Mouse (Mus musculus): ENCODE measurements around the gene Dapl1. TPM values are rescaled to one million over a fixed set of nuclear protein-coding genes. Genes with fewer than 3 reads are reported as not detected.
A peak's percentile ranks its signal among the peaks of the same experiment; 100 is the strongest.

Gene Dapl1
- polyA plus RNA-seq, 1 experiment: 3.4 TPM

- H3K4me1 ChIP-seq (ENCODE audit: control insufficient read depth, insufficient read depth, insufficient read length): peaks cover 2% of the 10 kb centered on the region; the same call in 1 of the 2 replicates
- H3K4me3 ChIP-seq (ENCODE audit: extremely low read depth, insufficient read depth, insufficient read length): no peak overlapping the region
- no peaks in the 10 kb centered on the region for H3K36me3 ChIP-seq (ENCODE audit: control insufficient read depth, insufficient read depth, low read length)
- TF ChIP-seq CTCF (IDR thresholded peaks at IDR 0.05; ENCODE audit: extremely low read depth, insufficient read depth, insufficient read length, insufficient replicate concordance) (no peak), POLR2A (IDR thresholded peaks at IDR 0.05; ENCODE audit: low read depth, low read length) (no peak)
- DNase-seq (ENCODE audit: low read depth in 1 of 2, low spot score in 2 of 2): no peak
- no peak overlapping the region for H3K27ac ChIP-seq (ENCODE audit: insufficient read depth, low read length)
- 89% methylated on average over 12 of the region's 12 CpGs for WGBS
- no peaks in the 10 kb centered on the region for H3K27me3 ChIP-seq (ENCODE audit: control insufficient read depth, insufficient read depth, low read length)
Observed at GRCm38 (mm10) chr2:59463428-59464182, 20.8 kb upstream of the Dapl1 start.

DNA sequence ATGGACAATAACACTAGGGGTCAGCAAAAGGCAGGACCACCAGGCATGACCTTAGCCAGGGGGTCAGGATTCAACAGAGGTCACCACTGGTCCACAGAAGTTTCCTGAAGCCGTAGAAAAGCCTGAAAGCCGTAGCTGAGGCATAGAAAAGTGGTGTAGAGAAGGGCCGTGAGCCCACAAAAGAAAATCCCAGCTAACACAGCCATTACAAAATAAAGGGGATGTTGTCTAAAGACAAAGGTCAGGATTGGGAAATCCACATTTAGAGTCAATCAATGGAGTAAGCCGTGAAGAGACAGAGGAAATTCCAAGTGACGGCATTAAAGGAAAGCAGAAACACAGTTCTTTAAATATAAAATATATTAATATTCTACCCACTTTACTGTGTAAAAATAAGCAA, 18.8 kb upstream of the Dapl1 start:
- no peaks in the 10 kb centered on the region for H3K27me3 ChIP-seq (ENCODE audit: control insufficient read depth, insufficient read depth, low read length)
- DNase-seq (ENCODE audit: low read depth in 1 of 2, low spot score in 2 of 2): no peak
- H3K27ac ChIP-seq (ENCODE audit: insufficient read depth, low read length): no peak overlapping the region
- H3K4me1 ChIP-seq (ENCODE audit: control insufficient read depth, insufficient read depth, insufficient read length): peaks cover 8% of the 10 kb centered on the region; the same call in 1 of the 2 replicates
- TF ChIP-seq CTCF (IDR thresholded peaks at IDR 0.05; ENCODE audit: extremely low read depth, insufficient read depth, insufficient read length, insufficient replicate concordance) (no peak), POLR2A (IDR thresholded peaks at IDR 0.05; ENCODE audit: low read depth, low read length) (no peak)
- no peaks in the 10 kb centered on the region for H3K36me3 ChIP-seq (ENCODE audit: control insufficient read depth, insufficient read depth, low read length)
- no peak overlapping the region for H3K4me3 ChIP-seq (ENCODE audit: extremely low read depth, insufficient read depth, insufficient read length)
- WGBS: 92% methylated on average over 5 of the region's 5 CpGs

DNA sequence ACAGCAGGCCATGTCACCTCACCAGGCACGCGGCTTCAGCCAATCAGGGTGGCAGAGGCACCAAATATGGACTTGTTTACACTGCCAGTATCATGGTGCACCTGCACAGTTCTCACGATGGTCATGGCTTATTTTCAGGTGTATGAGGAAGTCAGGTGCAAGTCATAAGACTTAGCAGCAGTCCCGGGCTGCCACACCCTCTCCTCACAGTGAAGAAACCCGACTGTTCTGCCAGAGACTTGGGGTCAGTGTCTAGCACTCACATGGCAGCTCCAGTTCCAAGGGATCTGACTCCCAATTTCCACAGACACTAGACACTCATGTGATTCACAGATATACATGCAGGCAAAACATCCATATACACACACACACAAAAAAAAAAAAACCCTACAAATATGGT, 18.1 kb upstream of the Dapl1 start:
- DNase-seq (ENCODE audit: low read depth in 1 of 2, low spot score in 2 of 2): no peak
- H3K4me3 ChIP-seq (ENCODE audit: extremely low read depth, insufficient read depth, insufficient read length): no peak overlapping the region
- H3K4me1 ChIP-seq (ENCODE audit: control insufficient read depth, insufficient read depth, insufficient read length): peaks cover 8% of the 10 kb centered on the region; the same call in 1 of the 2 replicates
- 62% methylated on average over 5 of the region's 5 CpGs for WGBS
- H3K27me3 ChIP-seq (ENCODE audit: control insufficient read depth, insufficient read depth, low read length): no peaks in the 10 kb centered on the region
- no peak overlapping the region for H3K27ac ChIP-seq (ENCODE audit: insufficient read depth, low read length)
- no peaks in the 10 kb centered on the region for H3K36me3 ChIP-seq (ENCODE audit: control insufficient read depth, insufficient read depth, low read length)
- no peak for TF ChIP-seq CTCF (IDR thresholded peaks at IDR 0.05; ENCODE audit: extremely low read depth, insufficient read depth, insufficient read length, insufficient replicate concordance)
- TF ChIP-seq POLR2A (IDR thresholded peaks at IDR 0.05; ENCODE audit: low read depth, low read length): no peak

- H3K36me3 ChIP-seq (ENCODE audit: control insufficient read depth, insufficient read depth, low read length): no peaks in the 10 kb centered on the region
- WGBS: 76% methylated on average over 4 of the region's 4 CpGs
- no peaks in the 10 kb centered on the region for H3K27me3 ChIP-seq (ENCODE audit: control insufficient read depth, insufficient read depth, low read length)
- no peak for DNase-seq (ENCODE audit: low read depth in 1 of 2, low spot score in 2 of 2)
- H3K4me3 ChIP-seq (ENCODE audit: extremely low read depth, insufficient read depth, insufficient read length): no peak overlapping the region
- no peak for TF ChIP-seq POLR2A (IDR thresholded peaks at IDR 0.05; ENCODE audit: low read depth, low read length)
- no peak overlapping the region for H3K27ac ChIP-seq (ENCODE audit: insufficient read depth, low read length)
- H3K4me1 ChIP-seq (ENCODE audit: control insufficient read depth, insufficient read depth, insufficient read length): peaks cover 8% of the 10 kb centered on the region; the same call in 1 of the 2 replicates
Observed at GRCm38 (mm10) chr2:59467085-59467484, 17.4 kb upstream of the Dapl1 start.

DNA sequence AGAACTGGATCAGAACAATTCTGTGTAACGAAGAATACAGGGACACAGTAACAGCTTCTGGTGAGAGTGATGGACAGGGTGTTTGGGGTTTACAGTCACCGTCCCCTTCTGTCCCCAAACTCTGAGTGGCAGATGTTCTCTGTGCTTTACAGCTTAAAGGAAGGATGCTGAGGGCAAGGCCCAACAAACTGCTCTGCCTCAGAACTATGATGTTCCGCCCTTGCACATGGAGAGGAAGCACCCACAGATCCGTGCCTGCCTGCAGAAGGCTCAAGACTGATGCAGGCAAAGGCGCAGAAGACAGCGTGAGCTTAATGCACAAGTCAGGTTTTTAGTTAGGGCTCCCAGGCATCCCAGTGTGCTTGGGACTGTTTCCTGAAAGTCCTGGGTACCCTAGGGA, 16.5 kb upstream of the Dapl1 start:
- H3K4me3 ChIP-seq (ENCODE audit: extremely low read depth, insufficient read depth, insufficient read length): no peak overlapping the region
- 65% methylated on average over 6 of the region's 6 CpGs for WGBS
- peaks cover 10% of the 10 kb centered on the region; the same call in 1 of the 2 replicates for H3K4me1 ChIP-seq (ENCODE audit: control insufficient read depth, insufficient read depth, insufficient read length)
- H3K27ac ChIP-seq (ENCODE audit: insufficient read depth, low read length): peak overlapping the region; percentile 64
- no peak for DNase-seq (ENCODE audit: low read depth in 1 of 2, low spot score in 2 of 2)
- TF ChIP-seq POLR2A (IDR thresholded peaks at IDR 0.05; ENCODE audit: low read depth, low read length): no peak
- no peaks in the 10 kb centered on the region for H3K27me3 ChIP-seq (ENCODE audit: control insufficient read depth, insufficient read depth, low read length)
- H3K36me3 ChIP-seq (ENCODE audit: control insufficient read depth, insufficient read depth, low read length): no peaks in the 10 kb centered on the region

GRCm38 (mm10) chr2:59469590-59470245, 14.7 kb upstream of the Dapl1 start:
- TF ChIP-seq POLR2A (IDR thresholded peaks at IDR 0.05; ENCODE audit: low read depth, low read length) (no peak), CTCF (IDR thresholded peaks at IDR 0.05; ENCODE audit: extremely low read depth, insufficient read depth, insufficient read length, insufficient replicate concordance) (no peak)
- peak in 1 of 2 experiments; percentile 47 for DNase-seq (ENCODE audit: low read depth in 1 of 2, low spot score in 2 of 2)
- Histone ChIP-seq H3K27ac (ENCODE audit: insufficient read depth, low read length) (peak overlapping the region; percentile 92), H3K36me3 (ENCODE audit: control insufficient read depth, insufficient read depth, low read length) (no peaks in the 10 kb centered on the region), H3K4me1 (ENCODE audit: control insufficient read depth, insufficient read depth, insufficient read length) (peaks cover 10% of the 10 kb centered on the region; the same call in 1 of the 2 replicates), H3K4me3 (ENCODE audit: extremely low read depth, insufficient read depth, insufficient read length) (no peak overlapping the region), H3K27me3 (ENCODE audit: control insufficient read depth, insufficient read depth, low read length) (no peaks in the 10 kb centered on the region)
- WGBS: 63% methylated on average over 8 of the region's 8 CpGs
